Mouse (Mus musculus): ENCODE data around the gene Serpina1f.

DNA sequence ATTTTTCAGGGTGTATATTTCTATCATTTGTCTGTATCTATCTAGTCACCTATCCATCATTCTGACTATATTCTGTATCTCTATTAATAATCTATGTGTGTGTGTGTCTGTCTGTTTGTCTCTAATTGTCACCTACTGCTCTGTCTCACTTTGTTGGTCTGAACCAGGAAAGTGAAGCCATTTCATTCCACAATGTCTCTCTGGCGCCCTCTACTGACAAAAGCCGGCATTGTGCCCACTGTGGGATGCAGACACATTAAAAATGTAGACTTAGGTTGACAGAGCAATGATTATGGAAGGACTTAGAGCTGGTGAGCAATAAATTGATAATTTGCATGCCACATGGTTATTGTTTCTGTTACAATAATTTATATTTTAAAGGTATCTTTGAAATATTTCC is 52.0 kb downstream of the Serpina1f start:
- TF ChIP-seq CTCF (IDR thresholded peaks at IDR 0.05) (peak; percentile 96), EP300 (IDR thresholded peaks at IDR 0.05; ENCODE audit: insufficient read depth, low read depth, low read length) (no peak)
